Mouse (Mus musculus) spleen, adult 2 months (tissue): ENCODE data around the gene Rapgef2. TPM values are rescaled to one million over a fixed set of nuclear protein-coding genes. Genes with fewer than 3 reads are reported as not detected.
A peak's percentile ranks its signal among the peaks of the same experiment; 100 is the strongest.
"Not testable (repeated sequence)": the region's sequence is repeated elsewhere in the genome, so short reads cannot be mapped to it uniquely, and the experiment has no call there.

Experiments
- DNase-seq, 2 experiments: peaks; one replicate each; pipeline versions ENCODE4 v3.0.0 to v3.0.0-alpha.2; 2012 to 2021; ENCODE audit warnings: low spot score in 2 of 2, low read depth in 1 of 2
- H3K27ac ChIP-seq: fragments of 200-500 bp; 2 replicates; pipeline ENCODE4 v1.5.1; 2012; ENCODE audit warnings: low read length, inconsistent platforms; ENCODE audit not compliant: insufficient read depth
- H3K27me3 ChIP-seq: fragments of 200-500 bp; 2 replicates; pipeline ENCODE4 v1.6.1; 2012; ENCODE audit warnings: mild to moderate bottlenecking, moderate library complexity, low read length, inconsistent platforms; ENCODE audit not compliant: control insufficient read depth, insufficient read depth
- H3K36me3 ChIP-seq: fragments of 200-500 bp; 2 replicates; pipeline ENCODE4 v1.6.1; 2012; ENCODE audit warnings: mild to moderate bottlenecking, low read length, inconsistent platforms; ENCODE audit not compliant: control insufficient read depth, insufficient read depth
- H3K4me1 ChIP-seq: fragments of 200-500 bp; 2 replicates; pipeline ENCODE4 v1.6.1; 2011; ENCODE audit warnings: inconsistent platforms; ENCODE audit not compliant: control insufficient read depth, insufficient read depth, insufficient read length
- H3K4me3 ChIP-seq: fragments of 200-500 bp; 2 replicates; pipeline ENCODE4 v1.5.1; 2011; ENCODE audit warnings: mild to moderate bottlenecking, inconsistent platforms; ENCODE audit not compliant: insufficient read depth, insufficient read length; ENCODE audit errors: extremely low read depth
- CTCF ChIP-seq: fragments of 200-500 bp; IDR thresholded peaks from 2 replicates; pipeline ENCODE4 v1.5.1; 2011; ENCODE audit warnings: mild to moderate bottlenecking, inconsistent platforms; ENCODE audit not compliant: insufficient read depth, insufficient read length, insufficient replicate concordance; ENCODE audit errors: extremely low read depth
- POLR2A ChIP-seq: fragments of 200-500 bp; IDR thresholded peaks from 2 replicates; pipeline ENCODE4 v1.6.1; 2011; ENCODE audit warnings: low read depth, low read length, inconsistent platforms
- WGBS: fragments of 180-500 bp; shearing (Covaris S2); methylation state at CpG from one replicate; pipeline ENCODE4 v1.1.7; 2018; 5-methylcytosine and 5-hydroxymethylcytosine counted together
- polyA plus RNA-seq: library from polyadenylated mRNA; depleted of rRNA; stranded (reverse); fragments of >200 nt; gene quantifications from 2 replicates; pipeline ENCODE4 v1.2.3, GENCODE M21; 2012

The Rapgef2 gene
- polyA plus RNA-seq, 1 experiment: 4.9 TPM

- TF ChIP-seq POLR2A (no peak), CTCF (no peak)
- Histone ChIP-seq H3K27ac (0 out of 2 replicates have a peak overlapping the region, but pooled peaks have one; percentile 9), H3K27me3 (no peaks in the 10 kb centered on the region), H3K36me3 (no peaks in the 10 kb centered on the region; the same call in 1 of the 2 replicates), H3K4me3 (no peak overlapping the region), H3K4me1 (peaks cover 8% of the 10 kb centered on the region; the same call in 1 of the 2 replicates)
- DNase-seq: no peak
- 65% methylated on average over 5 of the region's 5 CpGs for WGBS
Observed at GRCm38 (mm10) chr3:79173291-79173690, 113.0 kb downstream of the Rapgef2 start.

GRCm38 (mm10) chr3:79171146-79171545 is 115.2 kb downstream of the Rapgef2 start:
- H3K36me3 ChIP-seq, H3K27me3 ChIP-seq, DNase-seq, H3K4me3 ChIP-seq, H3K27ac ChIP-seq, H3K4me1 ChIP-seq: not testable (repeated sequence)
- 90% methylated on average over 8 of the region's 8 CpGs for WGBS

GRCm38 (mm10) chr3:79168168-79168827 is 118.0 kb downstream of the Rapgef2 start:
- H3K36me3 ChIP-seq: no peaks in the 10 kb centered on the region; the same call in 1 of the 2 replicates
- TF ChIP-seq CTCF: no peak
- no peak for TF ChIP-seq POLR2A
- 74% methylated on average over 2 of the region's 2 CpGs for WGBS
- no peak for DNase-seq
- no peak overlapping the region for H3K27ac ChIP-seq
- H3K4me1 ChIP-seq: no peaks in the 10 kb centered on the region; the same call in none of the 2 replicates
- no peak overlapping the region for H3K4me3 ChIP-seq
- H3K27me3 ChIP-seq: no peaks in the 10 kb centered on the region

- H3K27ac ChIP-seq: no peak overlapping the region
- WGBS: 87% methylated on average over 2 of the region's 2 CpGs
- no peak overlapping the region for H3K4me3 ChIP-seq
- no peaks in the 10 kb centered on the region for H3K27me3 ChIP-seq
- TF ChIP-seq CTCF (no peak), POLR2A (no peak)
- DNase-seq: no peak
- no peaks in the 10 kb centered on the region for H3K36me3 ChIP-seq
- H3K4me1 ChIP-seq: no peaks in the 10 kb centered on the region; the same call in 1 of the 2 replicates
Observed at GRCm38 (mm10) chr3:79167586-79167985, 118.7 kb downstream of the Rapgef2 start.

- Histone ChIP-seq H3K4me3 (no peak overlapping the region), H3K36me3 (no peaks in the 10 kb centered on the region), H3K27me3 (no peaks in the 10 kb centered on the region), H3K27ac (no peak overlapping the region), H3K4me1 (no peaks in the 10 kb centered on the region; the same call in 1 of the 2 replicates)
- no peak for TF ChIP-seq CTCF
- no peak for TF ChIP-seq POLR2A
- no peak for DNase-seq
- 41% methylated on average over 6 of the region's 6 CpGs for WGBS
Observed at GRCm38 (mm10) chr3:79161834-79162401, 124.4 kb downstream of the Rapgef2 start.

- H3K4me1 ChIP-seq: no peaks in the 10 kb centered on the region; the same call in 1 of the 2 replicates
- 14% methylated on average over 6 of the region's 6 CpGs for WGBS
- no peak overlapping the region for H3K27ac ChIP-seq
- DNase-seq: no peak
- TF ChIP-seq POLR2A (no peak), CTCF (no peak)
- H3K36me3 ChIP-seq: no peaks in the 10 kb centered on the region
- no peaks in the 10 kb centered on the region for H3K27me3 ChIP-seq
- H3K4me3 ChIP-seq: no peak overlapping the region
Observed at GRCm38 (mm10) chr3:79161093-79161723, 125.1 kb downstream of the Rapgef2 start.

GRCm38 (mm10) chr3:79158254-79158653 is 128.1 kb downstream of the Rapgef2 start:
- no peaks in the 10 kb centered on the region for H3K36me3 ChIP-seq
- TF ChIP-seq POLR2A (no peak), CTCF (no peak)
- H3K27me3 ChIP-seq: no peaks in the 10 kb centered on the region
- H3K4me3 ChIP-seq: no peak overlapping the region
- H3K4me1 ChIP-seq: no peaks in the 10 kb centered on the region; the same call in 1 of the 2 replicates
- no peak overlapping the region for H3K27ac ChIP-seq
- DNase-seq: no peak
